Mouse (Mus musculus): Measurements from ENCODE around the gene Zswim1.
"Not testable (repeated sequence)": the region's sequence is repeated elsewhere in the genome, so short reads cannot be mapped to it uniquely, and the experiment has no call there.

Gene Zswim1

DNA sequence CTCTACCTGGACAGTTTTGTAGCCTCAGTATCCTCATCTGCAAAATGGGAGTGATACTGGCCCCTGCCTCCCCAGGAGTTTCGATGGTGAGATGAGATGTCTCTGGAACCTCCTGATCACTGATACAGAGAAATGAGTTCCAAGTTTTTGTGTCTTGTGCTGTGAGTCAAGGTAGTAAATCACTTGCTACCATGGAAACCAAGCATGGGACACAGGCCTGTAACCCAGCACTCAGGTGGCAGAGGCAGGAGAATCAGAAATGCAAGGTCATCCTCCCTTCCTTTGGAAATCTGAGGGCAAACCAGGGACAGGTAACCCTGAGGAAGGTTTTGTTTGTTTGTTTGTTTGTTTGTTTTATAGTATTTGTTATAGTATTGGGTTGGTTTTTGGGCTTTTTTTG is 6.6 kb downstream of the Zswim1 start:
- no peak for DNase-seq (ENCODE audit: low read depth, low spot score)

DNA sequence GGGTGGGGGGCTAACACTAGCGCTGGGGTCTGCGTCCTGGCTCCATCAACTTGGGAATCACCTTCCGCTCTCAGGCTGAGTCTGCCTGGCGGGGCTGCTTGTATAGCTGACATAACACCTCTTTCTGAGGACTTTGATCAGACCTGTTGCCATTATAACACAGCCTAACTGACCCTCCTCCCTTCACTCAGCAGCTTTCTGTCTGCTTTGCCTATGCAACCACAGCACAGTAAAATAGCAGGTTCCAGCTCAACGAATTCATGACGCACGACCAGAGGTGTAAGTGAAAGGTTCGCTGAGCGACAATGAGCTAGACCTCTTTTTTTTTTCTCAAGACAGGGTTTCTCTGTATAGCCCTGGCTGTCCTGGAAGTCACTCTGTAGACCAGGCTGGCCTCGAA is 8.5 kb downstream of the Zswim1 start:
- no peak for DNase-seq (ENCODE audit: low read depth, low spot score)

DNA sequence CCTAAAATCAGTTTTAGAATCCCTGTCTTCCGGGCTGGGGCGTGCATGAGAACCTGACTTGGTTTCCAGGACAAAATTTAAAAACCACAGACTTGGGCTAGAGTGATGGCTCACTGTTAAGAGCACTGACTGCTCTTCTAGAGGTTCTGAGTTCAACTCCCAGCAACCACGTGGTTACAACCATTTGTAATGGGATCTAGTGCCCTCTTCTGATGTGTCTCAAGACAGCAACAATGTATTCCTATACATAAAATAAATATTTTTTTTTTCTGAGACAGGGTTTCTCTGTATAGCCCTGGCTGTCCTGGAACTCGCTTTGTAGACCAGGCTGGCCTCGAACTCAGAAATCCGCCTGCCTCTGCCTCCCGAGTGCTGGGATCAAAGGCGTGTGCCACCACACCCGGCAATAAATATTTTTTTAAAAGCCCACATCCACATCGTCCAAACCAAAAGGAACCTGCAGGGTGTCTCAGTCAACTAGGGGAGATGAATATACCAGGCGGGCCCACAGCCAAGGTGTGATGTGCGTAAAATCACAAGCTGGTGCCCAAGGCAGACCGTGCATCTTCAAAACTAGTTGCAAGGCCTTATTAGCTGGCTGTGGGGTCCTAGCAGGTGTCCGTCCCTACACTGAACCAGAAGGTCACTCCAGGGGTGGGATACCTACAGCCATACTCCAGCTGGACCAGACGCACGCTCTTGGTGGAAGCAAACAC is 9.7 kb downstream of the Zswim1 start:
- DNase-seq (ENCODE audit: low read depth, low spot score): no peak

DNA sequence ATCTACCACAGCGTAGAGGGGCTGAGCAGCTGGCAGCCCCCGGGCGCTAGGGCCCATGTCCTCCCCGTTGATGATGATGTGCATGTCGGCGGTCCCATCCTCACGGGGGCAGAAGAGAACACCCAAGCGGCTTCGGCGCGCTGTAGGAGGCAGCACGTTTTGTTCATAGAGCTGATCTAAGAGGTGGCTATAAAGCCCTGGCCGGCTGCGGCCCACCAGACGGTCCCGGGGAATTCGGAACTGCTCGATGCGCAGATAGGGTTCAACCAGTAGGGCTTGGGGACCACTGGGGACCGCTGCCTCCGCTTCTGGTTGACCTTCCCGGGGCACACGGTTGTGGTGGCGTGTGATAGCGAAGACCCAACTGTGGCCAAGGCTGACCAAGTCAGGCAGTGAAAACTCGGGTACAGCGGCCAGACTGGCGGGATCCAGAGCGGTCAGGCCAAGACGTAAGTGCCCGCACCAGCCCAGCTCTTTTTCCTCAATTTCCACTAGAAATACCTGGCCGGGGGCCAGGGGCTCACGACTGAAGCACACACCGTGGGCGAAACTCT is 10.3 kb downstream of the Zswim1 start, which contains the start of gene Ctsa:
Gene Ctsa (plus strand): TSS at position 126 of the 554 bp plus-strand sequence.
- peak; percentile 77 for DNase-seq (ENCODE audit: low read depth, low spot score)

DNA sequence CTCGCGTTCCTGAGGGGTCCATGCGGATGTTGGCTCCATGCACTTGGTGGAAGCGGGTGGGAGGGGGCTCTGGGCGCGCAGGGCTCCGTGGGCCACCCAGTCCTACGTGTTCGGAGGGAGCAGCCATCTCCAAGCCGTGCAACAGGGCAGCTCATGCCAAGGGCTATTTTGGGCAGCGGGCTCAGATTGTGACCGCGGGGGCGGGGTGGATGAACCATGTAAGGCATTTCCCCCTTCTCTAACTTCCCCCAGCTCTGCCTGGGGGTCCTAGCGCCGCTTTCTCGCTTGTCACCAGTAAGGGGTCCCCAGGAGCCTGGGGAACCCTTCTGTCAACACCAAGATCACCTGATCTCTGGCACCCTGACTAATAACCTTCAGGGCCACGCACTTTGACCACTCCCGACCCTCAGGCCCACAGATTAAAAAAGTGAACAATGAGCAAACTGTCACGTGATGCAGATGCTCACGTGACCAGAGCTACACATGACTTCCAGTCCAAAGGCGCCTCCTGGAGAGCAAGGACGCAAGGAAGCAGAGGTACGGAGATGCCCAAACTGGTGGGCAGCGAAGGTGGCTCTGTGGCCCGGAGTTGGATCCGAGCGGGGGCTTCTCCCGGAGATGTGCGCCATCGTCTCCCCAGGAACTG is 11.0 kb downstream of the Zswim1 start, which contains the start of gene Neurl2:
Gene Neurl2 (minus strand): TSS at position 143 of the 646 bp plus-strand sequence.
- peak; percentile 100 for DNase-seq (ENCODE audit: low read depth, low spot score)

DNA sequence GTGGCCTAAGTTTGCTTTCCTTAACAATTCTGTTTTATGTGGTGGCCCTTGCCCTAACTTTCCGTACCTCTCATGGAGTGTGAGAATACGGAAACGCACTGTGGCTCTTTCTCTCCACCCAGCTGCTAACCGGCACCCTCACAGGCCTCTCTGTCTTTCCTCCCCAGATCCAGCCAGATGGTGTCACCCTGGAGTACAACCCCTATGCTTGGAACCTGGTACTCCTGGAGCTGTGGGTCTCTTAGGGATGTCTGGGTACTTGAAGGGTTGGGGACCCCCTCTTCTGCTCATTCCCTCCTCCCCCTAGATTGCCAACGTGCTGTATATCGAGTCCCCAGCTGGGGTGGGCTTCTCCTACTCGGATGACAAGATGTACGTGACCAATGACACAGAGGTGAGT is 12.0 kb downstream of the Zswim1 start:
- DNase-seq (ENCODE audit: low read depth, low spot score): no peak

DNA sequence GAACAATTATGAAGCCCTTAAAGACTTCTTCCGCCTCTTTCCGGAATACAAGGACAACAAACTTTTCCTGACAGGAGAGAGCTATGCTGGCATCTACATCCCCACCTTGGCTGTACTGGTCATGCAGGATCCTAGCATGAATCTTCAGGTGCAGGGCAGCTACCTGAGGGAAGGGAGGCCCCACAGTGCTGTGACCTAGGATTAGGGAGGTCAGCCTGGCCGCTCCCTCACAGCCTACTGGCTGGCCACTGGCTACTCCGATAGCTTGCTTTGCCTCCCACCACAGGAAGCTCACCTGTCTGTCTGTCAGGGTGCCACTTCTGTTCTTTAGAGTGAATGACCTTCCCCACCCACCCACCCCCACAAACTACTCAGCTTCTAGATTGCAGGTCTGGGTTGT is 12.7 kb downstream of the Zswim1 start:
- no peak for DNase-seq (ENCODE audit: low read depth, low spot score)

DNA sequence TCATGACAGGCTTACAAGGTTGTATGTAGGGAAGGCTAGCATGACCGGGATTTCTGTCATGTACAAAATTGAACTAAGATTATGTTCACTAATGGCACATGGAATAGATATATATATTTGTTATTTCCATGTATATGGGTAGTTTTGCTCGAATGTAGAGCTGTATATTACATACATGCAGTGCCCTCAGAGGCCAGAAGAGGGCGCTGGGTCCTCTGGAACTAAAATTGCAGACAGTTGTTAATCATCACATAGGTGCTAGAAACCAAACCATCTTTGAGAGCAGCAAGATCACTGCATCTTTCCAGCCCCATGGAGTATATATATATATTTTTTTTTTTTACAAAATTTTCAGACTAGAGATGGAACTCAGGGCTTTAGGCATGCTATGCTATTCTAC is 23.3 kb downstream of the Zswim1 start:
- DNase-seq (ENCODE audit: low read depth, low spot score): no peak

DNA sequence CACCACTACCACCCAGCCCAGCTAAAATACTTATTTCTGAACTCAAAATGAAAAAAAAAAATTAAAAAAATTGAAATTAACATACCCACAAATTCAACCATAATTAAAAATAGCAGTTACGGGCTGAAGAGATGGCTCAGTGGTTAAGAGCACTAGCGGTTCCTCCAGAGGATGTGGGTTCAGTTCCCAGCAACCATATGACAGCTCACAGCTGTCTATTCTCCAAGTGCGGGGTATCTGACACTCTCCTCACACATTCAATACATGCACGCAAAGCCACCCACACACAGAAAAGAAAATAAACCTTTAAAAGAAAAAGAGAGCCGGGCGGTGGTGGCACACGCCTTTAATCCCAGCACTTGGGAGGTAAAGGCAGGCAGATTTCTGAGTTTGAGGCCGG is 27.6 kb downstream of the Zswim1 start:
- no peak for DNase-seq (ENCODE audit: low read depth, low spot score)

DNA sequence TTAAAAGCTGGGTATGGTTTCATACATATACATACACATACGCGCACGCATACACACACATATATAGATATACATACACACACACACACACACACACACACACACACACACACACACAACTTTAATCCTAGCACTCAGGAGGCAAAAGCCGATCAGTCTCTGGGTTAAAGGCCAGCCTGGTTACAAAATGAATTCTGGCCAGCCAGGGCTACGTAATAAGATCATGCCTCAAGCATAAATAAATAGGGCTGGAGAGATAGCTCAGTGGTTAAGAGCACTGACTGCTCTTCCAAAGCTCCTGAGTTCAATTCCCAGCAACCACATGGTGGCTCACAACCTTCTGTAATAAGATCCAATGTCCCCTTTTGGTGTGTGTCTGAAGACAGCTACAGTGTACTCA is 33.1 kb downstream of the Zswim1 start:
- DNase-seq (ENCODE audit: low read depth, low spot score): not testable (repeated sequence)

DNA sequence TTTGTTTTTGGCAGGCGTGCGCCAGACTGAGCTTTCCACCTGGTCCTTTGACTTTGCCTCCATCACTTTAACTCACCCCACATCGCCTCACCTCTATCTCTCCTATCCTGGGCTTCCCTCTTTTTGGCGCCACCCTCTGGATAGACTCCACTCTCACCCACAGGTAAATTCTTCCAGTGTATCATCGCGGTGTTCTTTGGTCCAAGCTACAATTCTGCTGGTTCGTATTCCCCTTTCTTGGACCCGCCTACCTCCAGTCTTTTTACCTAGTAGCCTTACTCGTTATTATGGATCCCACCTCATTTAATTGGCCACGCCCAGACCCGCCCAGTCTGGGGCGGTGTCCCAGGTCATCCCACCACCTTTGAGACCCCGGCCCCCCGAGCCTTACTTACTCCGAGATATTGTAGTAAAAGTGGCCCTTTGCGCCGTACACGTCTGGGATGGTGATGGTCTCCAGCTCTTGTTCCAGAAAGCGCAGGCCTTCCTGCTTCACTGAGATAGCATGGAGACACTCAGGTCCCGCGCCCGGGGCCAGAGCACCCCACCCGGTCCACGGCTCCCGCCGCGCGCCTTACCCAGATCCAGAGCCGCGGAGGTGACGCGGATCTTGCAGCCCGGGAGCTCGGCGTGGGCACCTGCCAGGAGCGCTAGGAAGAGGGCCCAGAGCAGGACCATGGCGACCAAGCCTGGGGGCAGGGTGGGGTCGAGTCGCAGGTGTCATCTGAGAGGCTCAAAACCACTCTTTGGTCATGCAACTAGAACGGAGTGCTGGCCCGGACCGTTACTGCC is 34.0 kb downstream of the Zswim1 start:
- DNase-seq (ENCODE audit: low read depth, low spot score): no peak

DNA sequence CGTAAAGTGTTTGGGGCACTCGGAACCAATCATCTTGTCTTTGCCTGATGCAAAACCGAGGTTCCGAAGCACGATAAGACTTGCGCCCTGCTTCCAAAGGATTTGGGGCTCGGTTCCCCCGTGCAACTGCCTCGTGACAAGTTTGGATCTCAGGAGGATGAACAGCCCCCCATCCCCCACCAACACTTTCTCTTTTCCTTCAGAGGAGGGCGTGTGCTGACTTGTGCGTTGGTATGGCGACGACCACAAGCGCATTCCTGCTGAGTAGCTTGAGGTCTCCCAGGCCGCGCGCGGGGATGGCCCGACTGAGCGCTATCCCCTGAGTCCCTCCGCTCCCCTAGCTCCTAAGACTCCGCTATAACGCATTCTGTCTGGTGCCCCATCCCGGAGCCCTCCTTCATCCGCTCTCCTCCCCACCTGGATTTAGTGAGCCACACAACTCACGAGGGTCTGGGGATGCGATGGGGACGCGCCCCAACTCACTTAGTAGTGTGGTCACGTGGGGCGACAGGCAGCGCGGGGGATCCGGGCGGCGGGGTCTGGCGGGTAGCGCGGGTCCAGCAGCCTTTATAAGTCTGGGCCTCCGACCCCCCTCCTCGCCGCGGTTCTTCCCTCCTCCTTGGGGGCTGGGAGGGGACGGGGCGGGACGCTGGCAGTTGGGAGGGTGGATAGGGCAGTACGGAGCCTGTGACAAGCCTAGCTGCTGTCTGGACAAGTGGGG is 34.8 kb downstream of the Zswim1 start, which contains the start of gene Pltp:
Gene Pltp (minus strand): TSS at position 611 of the 721 bp plus-strand sequence.
- peak; percentile 73 for DNase-seq (ENCODE audit: low read depth, low spot score)

DNA sequence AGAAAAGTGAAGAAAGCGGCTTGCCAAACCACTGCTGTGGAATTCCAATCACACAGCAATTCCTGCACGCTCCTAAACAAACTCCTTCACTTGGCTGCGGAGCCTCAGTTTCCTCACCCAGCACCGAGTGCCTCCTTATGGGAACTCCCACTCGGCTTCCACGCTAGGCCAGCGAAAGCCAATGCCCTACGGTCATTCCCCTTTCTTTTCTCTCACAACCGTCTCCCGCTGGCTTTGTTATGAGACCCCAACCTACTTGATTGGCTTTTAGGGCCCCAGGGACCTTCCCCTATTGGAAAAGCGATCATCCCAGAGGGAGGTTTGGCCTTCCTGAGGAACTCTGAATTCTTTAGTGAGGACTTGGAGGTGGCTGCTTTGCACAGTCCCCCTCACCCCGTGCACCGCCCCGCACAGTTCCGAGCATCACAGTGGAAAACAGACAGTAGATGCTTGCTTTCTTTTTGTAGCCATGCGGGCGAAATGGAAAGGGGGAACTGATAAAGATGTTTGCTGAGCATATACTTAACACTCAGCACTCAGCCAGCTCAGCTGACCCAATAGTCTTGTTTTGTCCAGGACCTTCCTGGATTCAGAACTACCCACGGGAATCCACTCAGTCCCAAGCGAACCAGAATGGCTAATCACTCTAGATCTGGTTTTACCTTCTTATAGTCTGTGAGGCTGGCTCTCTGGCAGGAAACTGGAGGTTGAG is 35.5 kb downstream of the Zswim1 start:
- peak; percentile 37 for DNase-seq (ENCODE audit: low read depth, low spot score)

DNA sequence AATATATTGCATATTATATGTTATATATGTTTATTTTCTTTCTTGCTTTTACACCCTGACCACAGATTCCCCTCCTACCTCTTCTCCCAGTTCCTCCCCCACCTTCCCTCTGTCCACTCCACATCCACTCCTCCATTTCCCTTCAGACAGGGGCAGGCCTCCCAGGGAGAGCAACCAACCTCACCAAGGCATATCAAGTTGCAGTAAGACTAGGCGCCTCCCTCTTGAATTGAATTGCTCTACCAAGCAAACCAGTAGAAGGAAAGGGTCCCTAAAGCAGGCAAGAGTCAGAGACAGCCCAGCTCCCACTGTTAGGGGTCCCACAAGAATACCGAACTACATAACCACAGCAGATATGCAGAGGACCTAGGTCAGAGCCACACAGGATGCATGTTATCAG is 36.7 kb downstream of the Zswim1 start:
- DNase-seq (ENCODE audit: low read depth, low spot score): no peak

DNA sequence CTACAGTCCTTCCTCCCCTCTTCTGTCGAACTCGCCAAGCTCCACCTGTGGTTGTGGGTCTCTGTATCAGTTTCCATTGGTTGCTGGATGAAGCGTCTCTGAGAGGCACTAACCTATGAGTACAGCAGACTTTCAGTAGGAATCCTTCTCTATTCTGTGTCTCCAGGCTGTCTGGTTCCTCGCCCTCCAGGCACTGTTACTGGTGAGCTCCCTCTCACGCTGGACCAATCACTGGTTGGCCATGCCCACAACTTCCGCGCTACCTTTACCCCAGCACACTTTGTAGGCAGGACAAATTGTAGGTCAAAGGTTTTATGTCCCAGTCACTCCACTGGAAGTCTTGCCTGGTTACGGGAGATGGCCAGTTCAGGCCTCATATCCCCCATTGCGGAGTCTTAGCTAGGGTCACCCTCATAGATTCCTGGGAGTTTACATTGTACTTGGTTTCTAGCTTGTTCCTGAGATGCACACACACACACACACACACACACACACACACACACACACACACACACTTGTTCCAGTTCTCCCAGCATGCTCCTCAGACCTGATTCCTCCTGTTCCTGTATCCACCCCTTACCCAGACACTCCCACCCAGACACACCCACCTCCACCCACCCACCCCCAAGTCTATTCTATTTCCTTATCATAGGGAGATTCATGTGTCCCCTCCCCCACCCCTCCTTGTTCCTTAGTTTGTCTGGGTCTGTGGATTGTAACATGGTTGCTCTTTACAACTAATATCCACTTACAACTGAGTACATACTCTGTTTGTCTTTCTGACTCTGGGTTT is 37.4 kb downstream of the Zswim1 start:
- no peak for DNase-seq (ENCODE audit: low read depth, low spot score)

DNA sequence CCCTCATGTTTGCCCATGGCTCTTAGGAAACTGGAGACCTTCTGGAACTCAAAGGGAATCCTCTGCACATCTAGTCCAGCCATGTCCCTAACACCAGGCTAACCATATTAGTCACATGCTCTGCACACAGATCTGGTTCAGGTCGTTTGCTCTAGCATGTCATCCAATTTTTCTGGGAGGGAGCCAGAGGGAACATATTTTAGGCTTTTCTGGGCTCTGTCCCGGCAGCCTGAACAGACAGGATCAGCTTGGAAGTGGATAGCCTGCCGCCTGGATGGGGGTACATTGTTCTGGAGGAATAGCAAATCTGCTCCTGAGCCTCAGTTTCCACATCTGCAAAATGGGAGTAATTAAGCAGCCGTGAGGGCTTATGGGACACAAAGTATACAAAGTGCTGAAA is 38.6 kb downstream of the Zswim1 start:
- no peak for DNase-seq (ENCODE audit: low read depth, low spot score)

DNA sequence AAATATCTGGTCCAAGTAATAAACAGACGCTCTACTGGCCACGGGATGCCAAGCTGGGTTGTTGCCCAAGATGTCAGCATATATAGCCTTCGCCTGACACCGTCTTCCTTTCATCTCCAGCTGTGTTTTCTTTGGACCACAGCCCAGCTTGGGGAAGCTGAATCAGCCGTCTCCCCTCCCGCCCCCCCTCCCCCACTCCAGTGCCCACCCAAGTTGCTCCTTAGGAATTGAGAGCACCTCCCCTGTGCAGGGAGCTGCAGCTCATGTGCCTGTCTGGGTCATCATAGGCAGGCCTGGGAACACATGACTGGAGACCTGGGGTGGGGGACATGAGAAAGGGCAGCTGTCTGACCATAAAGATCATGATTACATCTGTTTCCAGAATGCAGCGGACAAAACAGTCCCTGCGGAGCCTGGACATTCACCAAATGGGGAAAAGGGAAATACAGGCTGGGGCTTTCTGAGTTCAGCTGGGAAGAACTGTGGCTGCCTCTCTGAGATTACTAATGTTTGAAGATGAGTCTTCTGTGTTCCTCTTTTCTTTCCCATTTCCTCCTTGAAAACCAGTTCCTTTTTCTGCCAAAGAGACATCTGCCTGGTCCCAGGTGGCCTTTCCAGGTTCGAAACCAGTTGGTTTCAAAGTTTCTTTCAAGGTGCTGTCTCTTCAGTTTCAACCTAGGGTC is 39.8 kb downstream of the Zswim1 start:
- DNase-seq (ENCODE audit: low read depth, low spot score): peak; percentile 81

DNA sequence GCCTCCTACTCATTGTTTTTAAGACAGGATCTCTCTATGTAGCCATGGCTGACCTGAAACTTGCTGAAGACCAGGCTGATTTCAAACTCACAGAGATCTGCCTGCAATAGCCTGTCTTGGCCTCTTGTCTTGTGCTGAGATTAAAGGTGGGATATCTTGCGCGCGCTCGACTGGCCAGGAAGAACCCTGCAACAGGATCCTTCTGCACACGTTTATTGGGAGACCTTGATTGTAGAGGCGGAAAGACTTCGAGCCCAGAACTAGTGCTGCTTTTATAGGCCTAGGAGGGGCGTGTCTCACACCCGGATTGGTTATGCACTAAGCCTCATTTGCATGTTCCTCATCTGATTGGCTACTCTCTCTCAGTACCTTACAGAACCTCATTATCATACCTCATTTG is 40.9 kb downstream of the Zswim1 start:
- DNase-seq (ENCODE audit: low read depth, low spot score): not testable (repeated sequence)

DNA sequence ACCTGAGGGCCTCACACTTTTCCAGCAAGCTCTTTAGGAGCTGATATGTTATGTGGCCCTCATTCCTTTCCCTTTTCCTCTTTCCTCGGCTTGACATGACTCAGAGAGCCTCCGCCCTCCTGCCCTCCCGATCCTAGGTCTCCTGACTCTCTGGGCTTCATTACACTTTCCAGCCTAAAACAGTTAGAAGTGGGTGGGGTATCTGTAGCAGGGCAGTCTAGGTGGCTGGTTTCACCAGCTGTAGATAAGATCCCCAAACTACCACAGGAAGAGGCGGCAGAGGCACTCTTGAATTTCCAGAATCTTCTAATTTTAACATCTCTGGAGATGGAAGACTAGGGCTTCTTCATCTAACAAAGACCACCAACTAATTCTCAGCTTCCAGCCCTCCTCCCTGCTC is 42.1 kb downstream of the Zswim1 start:
- DNase-seq (ENCODE audit: low read depth, low spot score): no peak

Measured in mesoderm, embryonic 11.5 days (tissue).